Mouse (Mus musculus) limb, embryonic 14.5 days (tissue): ENCODE measurements around the gene Gm11146. TPM values are rescaled to one million over a fixed set of nuclear protein-coding genes. Genes with fewer than 3 reads are reported as not detected.

Experiments
- ATAC-seq: fragments of 200-750 bp; cut with Nextera tagmentation; 2 replicates; pipeline ENCODE4 v1.8.0; 2017; ENCODE audit warnings: low read depth, moderate number of reproducible peaks, moderate TSS enrichment; ENCODE audit not compliant: low FRiP score
- DNase-seq: peaks from one replicate; pipeline ENCODE4 v3.0.0-alpha.2; 2015; ENCODE audit warnings: low spot score
- H3K27ac ChIP-seq: fragments of 300-500 bp; sonication (generic); replicated peaks from 2 replicates; pipeline ENCODE4 v1.5.1; 2014; ENCODE audit warnings: low read depth, mild to moderate bottlenecking, low read length, moderate library complexity, mixed read lengths
- H3K27me3 ChIP-seq: fragments of 300-500 bp; sonication (generic); 2 replicates; pipeline ENCODE4 v1.6.1; 2014; ENCODE audit warnings: low read length, mixed read lengths; ENCODE audit not compliant: control insufficient read depth, insufficient read depth
- H3K36me3 ChIP-seq: fragments of 300-500 bp; sonication (generic); 2 replicates; pipeline ENCODE4 v1.6.1; 2014; ENCODE audit warnings: mild to moderate bottlenecking, low read length, moderate library complexity, mixed read lengths; ENCODE audit not compliant: control insufficient read depth, insufficient read depth
- H3K4me1 ChIP-seq: fragments of 300-500 bp; sonication (generic); 2 replicates; pipeline ENCODE4 v1.6.1; 2014; ENCODE audit warnings: antibody characterized with exemption, low read length, mixed read lengths; ENCODE audit not compliant: control insufficient read depth, insufficient read depth
- H3K4me2 ChIP-seq: fragments of 300-500 bp; sonication (generic); replicated peaks from 2 replicates; pipeline ENCODE4 v1.6.1; 2014; ENCODE audit warnings: low read depth, mild to moderate bottlenecking, low read length, moderate library complexity; ENCODE audit not compliant: severe bottlenecking
- H3K4me3 ChIP-seq: fragments of 300-500 bp; sonication (generic); replicated peaks from 2 replicates; pipeline ENCODE4 v1.5.1; 2014; ENCODE audit warnings: low read length
- H3K9ac ChIP-seq: fragments of 300-500 bp; sonication (generic); 2 replicates; pipeline ENCODE4 v1.6.1; 2014; ENCODE audit warnings: mild to moderate bottlenecking, low read depth, low read length, moderate library complexity; ENCODE audit not compliant: severe bottlenecking
- H3K9me3 ChIP-seq: fragments of 300-500 bp; sonication (generic); 2 replicates; pipeline ENCODE4 v1.6.1; 2016; ENCODE audit warnings: low read length; ENCODE audit not compliant: control insufficient read depth
- POLR2A ChIP-seq: fragments of 200-500 bp; IDR thresholded peaks from 2 replicates; pipeline ENCODE4 v1.8.0; 2012; ENCODE audit warnings: inconsistent platforms, mild to moderate bottlenecking, moderate library complexity, borderline replicate concordance; ENCODE audit not compliant: insufficient read depth, insufficient read length; ENCODE audit errors: extremely low read depth
- WGBS: fragments of 180-500 bp; shearing (Covaris S2); extraction: QIAGEN DNeasy Blood & Tissue Kit; methylation state at CpG from one replicate; pipeline ENCODE4 v1.1.7; 2014; 5-methylcytosine and 5-hydroxymethylcytosine counted together
- polyA plus RNA-seq, 2 experiments: library from polyadenylated mRNA; depleted of rRNA in 1 of 2; stranded (reverse) in 1 of 2; unstranded in 1 of 2; fragments of >200 nt; fragmentation: Nextera tagmentation in 1 of 2; extraction: Ambion mirVana in 1 of 2; gene quantifications; 2 replicates each; pipeline versions ENCODE4 v1.2.1 to v1.2.3; 2012 to 2014

Gm11146 gene
- polyA plus RNA-seq (2012; rRNA removed) (not detected in 2 replicates), polyA plus RNA-seq (2014; fragmentation: Nextera tagmentation; extraction: Ambion mirVana) (not detected in 2 replicates)

DNA sequence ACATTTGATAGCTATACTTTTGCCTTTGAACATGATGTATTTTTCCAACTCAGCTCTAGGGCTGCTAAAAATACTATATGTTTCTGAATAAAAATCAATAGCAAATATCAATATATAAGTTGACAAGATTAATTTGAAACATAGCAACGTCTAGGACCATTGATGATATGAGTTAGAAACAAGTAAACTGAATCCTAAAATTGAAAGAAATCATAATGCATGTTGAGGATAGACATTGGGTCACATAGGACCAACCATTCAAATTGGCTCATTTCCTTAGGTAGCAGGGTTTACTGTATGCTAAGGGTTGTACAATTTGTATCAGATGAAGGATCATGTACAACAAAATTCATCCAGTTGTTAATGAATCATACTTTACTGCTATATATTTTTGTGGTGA lies at the start of gene Gm11146:
TSS of gene Gm11146 (minus strand) at position 101 of the 400 bp plus-strand sequence.
- Histone ChIP-seq H3K9me3 (no peaks in the 10 kb centered on the region), H3K4me2 (no peak within 1 kb of the TSS), H3K27me3 (no peaks in the 10 kb centered on the region), H3K9ac (no peak within 1 kb of the TSS), H3K4me3 (no peak within 1 kb of the TSS), H3K4me1 (no peaks in the 10 kb centered on the region), H3K36me3 (peaks cover 8% of the 10 kb centered on the region; the same call in 1 of the 2 replicates), H3K27ac (no peak within 1 kb of the TSS)
- ATAC-seq (no peak), DNase-seq (no peak)
- TF ChIP-seq POLR2A = no peak
- 82% methylated on average over 1 of the region's 1 CpGs for WGBS

DNA sequence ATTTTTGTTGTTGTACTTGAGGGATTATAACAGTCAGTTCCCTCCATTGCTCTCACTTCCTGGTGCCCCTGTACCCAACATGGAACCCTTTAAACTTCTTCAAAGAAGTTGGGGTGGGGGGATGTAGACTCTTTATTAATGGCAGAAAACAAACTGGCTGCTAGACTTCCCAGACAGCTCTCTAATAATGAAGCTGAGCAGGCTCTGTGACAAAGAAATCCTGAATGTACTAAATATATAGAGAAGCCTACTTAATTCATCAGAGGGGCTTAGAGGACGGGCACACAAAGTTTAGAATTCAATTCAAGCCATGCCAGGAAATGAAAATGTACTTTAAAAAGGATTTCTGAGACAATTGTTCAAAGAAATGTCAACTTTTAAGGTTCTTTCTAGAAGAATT lies 48.7 kb upstream of the Gm11146 start:
- WGBS = 54% methylated on average over 1 of the region's 1 CpGs
- Histone ChIP-seq H3K36me3 (no peaks in the 10 kb centered on the region), H3K4me3 (no peak overlapping the region), H3K9ac (no peak overlapping the region), H3K4me2 (no peak overlapping the region), H3K27me3 (no peaks in the 10 kb centered on the region), H3K4me1 (no peaks in the 10 kb centered on the region), H3K9me3 (no peaks in the 10 kb centered on the region), H3K27ac (no peak overlapping the region)
- DNase-seq (no peak), ATAC-seq (no peak)
- no peak for TF ChIP-seq POLR2A

DNA sequence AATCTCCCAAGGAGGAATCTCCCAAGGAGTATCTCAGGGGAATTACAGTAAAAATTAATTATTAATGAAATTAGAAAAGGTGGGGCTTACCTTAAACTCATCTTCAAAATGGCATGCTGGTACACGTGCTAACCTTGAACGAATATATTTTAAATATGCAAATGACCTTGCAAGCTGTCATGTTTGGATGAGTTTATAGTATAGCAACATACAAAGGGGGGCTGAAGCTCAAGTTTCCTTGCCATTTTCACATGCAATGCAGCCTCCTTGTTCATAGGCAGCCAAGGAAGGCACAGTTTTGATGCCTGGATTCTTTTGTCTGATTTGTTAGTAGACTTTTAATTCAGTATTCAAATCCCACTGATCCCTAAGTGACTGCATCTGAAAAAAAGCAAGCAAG lies 47.1 kb upstream of the Gm11146 start:
- no peak for DNase-seq
- 81% methylated on average over 2 of the region's 2 CpGs for WGBS

GRCm38 (mm10) chr16:77648181-77648580 lies 46.3 kb upstream of the Gm11146 start:
- Histone ChIP-seq H3K27me3 (no peaks in the 10 kb centered on the region), H3K27ac (no peak overlapping the region), H3K4me1 (peaks cover 6% of the 10 kb centered on the region), H3K4me2 (no peak overlapping the region), H3K4me3 (no peak overlapping the region), H3K36me3 (no peaks in the 10 kb centered on the region), H3K9me3 (no peaks in the 10 kb centered on the region), H3K9ac (no peak overlapping the region)
- DNase-seq (no peak), ATAC-seq (no peak)
- TF ChIP-seq POLR2A = no peak
- WGBS = 58% methylated on average over 2 of the region's 2 CpGs

More for the DNA sequence above, 47.1 kb upstream of the Gm11146 start:
- H3K4me3 ChIP-seq = no peak overlapping the region
- H3K36me3 ChIP-seq = no peaks in the 10 kb centered on the region
- no peaks in the 10 kb centered on the region for H3K9me3 ChIP-seq
- no peak for TF ChIP-seq POLR2A
- H3K4me1 ChIP-seq = 0 out of 2 replicates have a peak, but pooled peaks cover 5% of the 10 kb centered on the region
- H3K27ac ChIP-seq = no peak overlapping the region
- ATAC-seq = no peak
- no peaks in the 10 kb centered on the region for H3K27me3 ChIP-seq
- H3K9ac ChIP-seq = no peak overlapping the region
- H3K4me2 ChIP-seq = no peak overlapping the region

GRCm38 (mm10) chr16:77646146-77646545 lies 44.3 kb upstream of the Gm11146 start:
- Histone ChIP-seq H3K4me1 (peaks cover 9% of the 10 kb centered on the region), H3K36me3 (no peaks in the 10 kb centered on the region), H3K27ac (no peak overlapping the region), H3K9me3 (no peaks in the 10 kb centered on the region), H3K4me3 (no peak overlapping the region), H3K9ac (no peak overlapping the region), H3K27me3 (no peaks in the 10 kb centered on the region), H3K4me2 (no peak overlapping the region)
- no peak for DNase-seq
- TF ChIP-seq POLR2A = no peak
- 80% methylated on average over 7 of the region's 7 CpGs for WGBS
- no peak for ATAC-seq
